Comparison of ENCODE assay signal across 8 mouse cellular contexts in genomic region chr1:55053005-55053404, GRCm38 (mm10). TPM values are rescaled to one million over a fixed set of nuclear protein-coding genes. Genes with fewer than 3 reads are reported as not detected.
DNase-seq lines count a peak whose midpoint lies in the region; ATAC-seq lines count a peak whose summit lies in the region.

No protein-coding gene starts in this region.

- DNase-seq in right cerebral cortex, postnatal 10 days (ENCODE audit: low spot score in 2 of 2) = peak; percentile 65 to 70
- no peak for DNase-seq in right cerebral cortex, postnatal 25 days
- peak; percentile 46 for DNase-seq in c-Kit-positive CD71-negative TER-119-negative erythroid progenitor cells, embryonic 14.5 days (ENCODE audit: low read depth)
- peak; percentile 81 for DNase-seq in gastrocnemius, postnatal 25 days
- DNase-seq in lung, postnatal 14 days = peak; percentile 84
- DNase-seq in skeletal muscle tissue, adult 2 months (ENCODE audit: low read depth, low spot score) = peak; percentile 72

- H3K9ac ChIP-seq in kidney, embryonic 15.5 days = peak overlapping the region; percentile 61

- H3K4me2 ChIP-seq in kidney, embryonic 15.5 days = peak overlapping the region; percentile 89

- H3K36me3 ChIP-seq in kidney, embryonic 15.5 days = peaks cover 11% of the 10 kb centered on the region

- ATAC-seq in kidney, embryonic 15.5 days (replicated peaks; ENCODE audit: low FRiP score) = peak; percentile 78
- no peak; the same call in 1 of the 2 replicates for ATAC-seq in monocyte, adult 5-6 weeks (replicated peaks; ENCODE audit: insufficient number of reproducible peaks, low FRiP score, low TSS enrichment, poor library complexity, severe bottlenecking)

- no peaks in the 10 kb centered on the region for H3K27me3 ChIP-seq in kidney, embryonic 15.5 days

- H3K4me1 ChIP-seq in kidney, embryonic 15.5 days = peaks cover 8% of the 10 kb centered on the region

- peak overlapping the region; percentile 91 for H3K4me3 ChIP-seq in kidney, embryonic 15.5 days (replicated peaks)

- H3K9me3 ChIP-seq in kidney, embryonic 15.5 days (replicated peaks) = no peaks in the 10 kb centered on the region

- H3K27ac ChIP-seq in kidney, embryonic 15.5 days = peak overlapping the region; percentile 89

- under 1% methylated on average over 42 of the region's 42 CpGs for WGBS in kidney, embryonic 15.5 days

RNA-seq across cellular contexts. Expression of gene Coq10b, which starts 0.4 kb away (rescaled TPM):
- total RNA-seq in gastrocnemius, postnatal 25 days (2021) = 10 to 100 TPM in 1 of 2 experiments, 1 to 10 TPM in 1; 7.7 to 22.8 TPM
- 14.7 and 16.4 TPM in 2 replicates for polyA plus RNA-seq in kidney, embryonic 15.5 days (2015; fragmentation: Nextera tagmentation; extraction: Ambion mirVana)
- 71.7 to 116 TPM (median 73.4 TPM) in 3 replicates for total RNA-seq in monocyte, adult 5-6 weeks (2017)

RNA-seq across cellular contexts. Expression of gene Sf3b1, which starts 25.7 kb away (rescaled TPM):
- 10 to 100 TPM; 36.4 to 49.3 TPM for total RNA-seq in gastrocnemius, postnatal 25 days (2021)
- polyA plus RNA-seq in kidney, embryonic 15.5 days (2015; fragmentation: Nextera tagmentation; extraction: Ambion mirVana) = 301 and 326 TPM in 2 replicates
- total RNA-seq in monocyte, adult 5-6 weeks (2017) = 708 to 966 TPM (median 956 TPM) in 3 replicates

RNA-seq across cellular contexts. Expression of gene Hspe1, which starts 34.9 kb away (rescaled TPM):
- 10 to 100 TPM; 83.7 to 88.8 TPM for total RNA-seq in gastrocnemius, postnatal 25 days (2021)
- 501 and 586 TPM in 2 replicates for polyA plus RNA-seq in kidney, embryonic 15.5 days (2015; fragmentation: Nextera tagmentation; extraction: Ambion mirVana)
- 100 to 218 TPM (median 129 TPM) in 3 replicates for total RNA-seq in monocyte, adult 5-6 weeks (2017)

RNA-seq across cellular contexts. Expression of gene Hspd1, which starts 35.0 kb away (rescaled TPM):
- total RNA-seq in gastrocnemius, postnatal 25 days (2021) = 100 to 1,000 TPM; 162 to 179 TPM
- 484 and 494 TPM in 2 replicates for polyA plus RNA-seq in kidney, embryonic 15.5 days (2015; fragmentation: Nextera tagmentation; extraction: Ambion mirVana)
- 128 to 155 TPM (median 141 TPM) in 3 replicates for total RNA-seq in monocyte, adult 5-6 weeks (2017)

Comparison
In these comparisons a context has a peak if more than half of its experiments do, and no peak if none do; other contexts are left out.
1. RNA of gene Sf3b1, which starts 25.7 kb away (total RNA-seq): 708 to 966 TPM in monocyte, adult 5-6 weeks; 36.4 to 49.3 TPM in gastrocnemius, postnatal 25 days; every median in the first group is over 10 times any median in the second.